Mouse (Mus musculus) lung, adult 2 months (tissue): ENCODE measurements around the gene Brms1l.

Source experiments
- CTCF ChIP-seq: fragments of 200-500 bp; IDR thresholded peaks from 2 replicates; pipeline ENCODE4 v1.5.1; 2011; ENCODE audit warnings: mild to moderate bottlenecking, low read length, control low read depth; ENCODE audit not compliant: insufficient read depth
- POLR2A ChIP-seq: fragments of 200-500 bp; IDR thresholded peaks from 2 replicates; pipeline ENCODE4 v1.6.1; 2011; ENCODE audit warnings: low read depth, mild to moderate bottlenecking, control low read depth, low read length, borderline replicate concordance; ENCODE audit errors: extremely low read depth

- TF ChIP-seq CTCF (no peak), POLR2A (no peak)
Observed at GRCm38 (mm10) chr12:55904801-55905200, 68.7 kb downstream of the Brms1l start.
